ENCODE assay signal across 23 mouse cellular contexts in genomic region chr7:101064697-101065688, GRCm38 (mm10). TPM values are rescaled to one million over a fixed set of nuclear protein-coding genes. Genes with fewer than 3 reads are reported as not detected.
DNase-seq lines count a peak whose midpoint lies in the region; ATAC-seq and TF ChIP-seq lines count a peak whose summit lies in the region.
"Had no signal": no experiment of that assay in that cellular context is flagged by ENCODE, and none has a peak within 500 bp of the region (broad histone marks: within the 10 kb centered on the region; RNA-seq: fewer than 3 reads in every experiment).

No protein-coding gene starts in this region.

- no peak overlapping the region for H3K9ac ChIP-seq in kidney, embryonic 15.5 days
- no peak overlapping the region for H3K9ac ChIP-seq in intestine, embryonic 15.5 days
- H3K9ac ChIP-seq in liver, embryonic 11.5 days (ENCODE audit: low read depth, low read length): no peak overlapping the region
- no peak overlapping the region for H3K9ac ChIP-seq in liver, postnatal 0 days (replicated peaks)
- H3K9ac ChIP-seq: embryonic facial prominence, embryonic 15.5 days; forebrain, embryonic 15.5 days; heart, embryonic 13.5 days; hindbrain, embryonic 12.5 days; midbrain, embryonic 15.5 days; neural tube, embryonic 13.5 days had no signal

- H3K36me3 ChIP-seq in kidney, embryonic 15.5 days: no peaks in the 10 kb centered on the region
- H3K36me3 ChIP-seq in intestine, embryonic 15.5 days: no peaks in the 10 kb centered on the region
- no peaks in the 10 kb centered on the region for H3K36me3 ChIP-seq in liver, embryonic 11.5 days (ENCODE audit: control insufficient read depth, insufficient read depth, low read length)
- no peaks in the 10 kb centered on the region for H3K36me3 ChIP-seq in liver, postnatal 0 days (replicated peaks; ENCODE audit: insufficient read depth, low read length)
- H3K36me3 ChIP-seq in heart, embryonic 10.5 days: no peaks in the 10 kb centered on the region
- H3K36me3 ChIP-seq: embryonic facial prominence, embryonic 15.5 days; forebrain, embryonic 15.5 days; heart, embryonic 13.5 days; hindbrain, embryonic 12.5 days; midbrain, embryonic 15.5 days; neural tube, embryonic 13.5 days had no signal

- H3K27me3 ChIP-seq in kidney, embryonic 15.5 days: no peaks in the 10 kb centered on the region
- no peaks in the 10 kb centered on the region for H3K27me3 ChIP-seq in intestine, embryonic 15.5 days (replicated peaks)
- H3K27me3 ChIP-seq in liver, embryonic 11.5 days (replicated peaks; ENCODE audit: control insufficient read depth, insufficient read depth, low read length): no peaks in the 10 kb centered on the region
- H3K27me3 ChIP-seq in liver, postnatal 0 days (ENCODE audit: insufficient read depth, low read length): no peaks in the 10 kb centered on the region
- peaks cover 7% of the 10 kb centered on the region; the same call in 1 of the 2 replicates for H3K27me3 ChIP-seq in heart, embryonic 10.5 days (ENCODE audit: insufficient read depth, poor library complexity, severe bottlenecking)
- H3K27me3 ChIP-seq: embryonic facial prominence, embryonic 15.5 days; forebrain, embryonic 15.5 days; heart, embryonic 13.5 days; midbrain, embryonic 15.5 days; neural tube, embryonic 13.5 days had no signal

- TF ChIP-seq EP300 in liver, postnatal 0 days (IDR thresholded peaks at IDR 0.05; ENCODE audit: low read depth): peak; percentile 43

- no peak for DNase-seq in kidney, adult 18-20 months
- peak; percentile 37 for DNase-seq in liver, embryonic 11.5 days (ENCODE audit: low spot score)
- peak; percentile 47 for DNase-seq in liver, postnatal 0 days
- no peak for DNase-seq in cerebellum, adult 11-12 months
- no peak for DNase-seq in heart, embryonic 10.5 days (ENCODE audit: low spot score)
- no peak for DNase-seq in spleen, postnatal 4 days (ENCODE audit: low spot score in 2 of 2)
- DNase-seq: adrenal gland, postnatal 10 days; cerebellum, adult 9-11 months; gastrocnemius, postnatal 14 days; heart, adult 11 months; heart, postnatal 14 days; lung, postnatal 4 days; retina, postnatal 1 day had no signal

- ATAC-seq in kidney, embryonic 15.5 days (replicated peaks; ENCODE audit: low FRiP score): no peak
- peak; percentile 73 for ATAC-seq in intestine, embryonic 15.5 days
- ATAC-seq in liver, embryonic 11.5 days (replicated peaks; ENCODE audit: low FRiP score): no peak; the same call in 1 of the 2 replicates
- ATAC-seq in liver, postnatal 0 days: peak; percentile 86
- ATAC-seq: activated CD4-positive, CD25-positive, alpha-beta regulatory T cell, adult 4 months; forebrain, embryonic 15.5 days; midbrain, embryonic 15.5 days had no signal

- 83% methylated on average over 7 of the region's 7 CpGs for WGBS in kidney, embryonic 15.5 days
- WGBS in intestine, embryonic 15.5 days: 62% methylated on average over 7 of the region's 7 CpGs
- WGBS in liver, embryonic 11.5 days: 72% methylated on average over 7 of the region's 7 CpGs
- WGBS in liver, postnatal 0 days (ENCODE audit: insufficient replicate concordance): 50% methylated on average over 7 of the region's 7 CpGs
- WGBS in heart, embryonic 10.5 days: 85% methylated on average over 7 of the region's 7 CpGs

- H3K4me3 ChIP-seq in kidney, embryonic 15.5 days (replicated peaks): no peak overlapping the region
- no peak overlapping the region for H3K4me3 ChIP-seq in intestine, embryonic 15.5 days (replicated peaks)
- no peak overlapping the region for H3K4me3 ChIP-seq in liver, embryonic 11.5 days (ENCODE audit: low read depth, low read length)
- no peak overlapping the region for H3K4me3 ChIP-seq in liver, postnatal 0 days (ENCODE audit: low read depth, low read length)
- H3K4me3 ChIP-seq in heart, embryonic 10.5 days: no peak overlapping the region
- H3K4me3 ChIP-seq: embryonic facial prominence, embryonic 15.5 days; forebrain, embryonic 15.5 days; heart, embryonic 13.5 days; hindbrain, embryonic 12.5 days; midbrain, embryonic 15.5 days; myocyte; neural tube, embryonic 13.5 days had no signal

- H3K4me1 ChIP-seq in kidney, embryonic 15.5 days: peaks cover 9% of the 10 kb centered on the region
- peaks cover 17% of the 10 kb centered on the region for H3K4me1 ChIP-seq in intestine, embryonic 15.5 days (replicated peaks)
- peaks cover 2% of the 10 kb centered on the region for H3K4me1 ChIP-seq in liver, embryonic 11.5 days (replicated peaks; ENCODE audit: control insufficient read depth, insufficient read depth, low read length)
- H3K4me1 ChIP-seq in liver, postnatal 0 days (ENCODE audit: insufficient read depth): peaks cover 41% of the 10 kb centered on the region
- peaks cover 25% of the 10 kb centered on the region for H3K4me1 ChIP-seq in heart, embryonic 10.5 days
- H3K4me1 ChIP-seq: heart, embryonic 13.5 days; hindbrain, embryonic 12.5 days had no signal

- H3K4me2 ChIP-seq in kidney, embryonic 15.5 days: no peak overlapping the region
- no peak overlapping the region; the same call in 1 of the 2 replicates for H3K4me2 ChIP-seq in intestine, embryonic 15.5 days (replicated peaks)
- H3K4me2 ChIP-seq in liver, embryonic 11.5 days: no peak overlapping the region
- no peak overlapping the region for H3K4me2 ChIP-seq in liver, postnatal 0 days (ENCODE audit: low read depth, low read length)
- H3K4me2 ChIP-seq: embryonic facial prominence, embryonic 15.5 days; forebrain, embryonic 15.5 days; heart, embryonic 13.5 days; hindbrain, embryonic 12.5 days; midbrain, embryonic 15.5 days; neural tube, embryonic 13.5 days had no signal

- TF ChIP-seq CTCF in liver, postnatal 0 days (IDR thresholded peaks at IDR 0.05; ENCODE audit: low read depth): no peak

- 0 out of 2 replicates have a peak overlapping the region, but pooled peaks have one; percentile 18 for H3K27ac ChIP-seq in kidney, embryonic 15.5 days
- peak overlapping the region; percentile 82 for H3K27ac ChIP-seq in intestine, embryonic 15.5 days
- peak overlapping the region; percentile 10 for H3K27ac ChIP-seq in liver, embryonic 11.5 days (ENCODE audit: low read depth, low read length)
- peak overlapping the region; percentile 96 for H3K27ac ChIP-seq in liver, postnatal 0 days (ENCODE audit: low read depth)
- H3K27ac ChIP-seq in heart, embryonic 10.5 days: no peak overlapping the region
- H3K27ac ChIP-seq: embryonic facial prominence, embryonic 15.5 days; forebrain, embryonic 15.5 days; heart, embryonic 13.5 days; hindbrain, embryonic 12.5 days; midbrain, embryonic 15.5 days; neural tube, embryonic 13.5 days had no signal

- no peaks in the 10 kb centered on the region for H3K9me3 ChIP-seq in kidney, embryonic 15.5 days (replicated peaks)
- no peaks in the 10 kb centered on the region for H3K9me3 ChIP-seq in intestine, embryonic 15.5 days
- no peaks in the 10 kb centered on the region for H3K9me3 ChIP-seq in liver, embryonic 11.5 days (ENCODE audit: control insufficient read depth, low read length)
- no peaks in the 10 kb centered on the region for H3K9me3 ChIP-seq in liver, postnatal 0 days (ENCODE audit: low read length)
- H3K9me3 ChIP-seq in heart, embryonic 10.5 days: no peaks in the 10 kb centered on the region
- H3K9me3 ChIP-seq: embryonic facial prominence, embryonic 15.5 days; forebrain, embryonic 15.5 days; heart, embryonic 13.5 days; hindbrain, embryonic 12.5 days; midbrain, embryonic 15.5 days; neural tube, embryonic 13.5 days had no signal

RNA-seq across cellular contexts. Expression of gene Fchsd2, which starts 27.7 kb away (rescaled TPM):
- 25.7 and 27.1 TPM in 2 replicates for polyA plus RNA-seq in kidney, embryonic 15.5 days (2015; fragmentation: Nextera tagmentation; extraction: Ambion mirVana)
- 20.3 and 21.0 TPM in 2 replicates for polyA plus RNA-seq in intestine, embryonic 15.5 days (2015; fragmentation: Nextera tagmentation; extraction: Ambion mirVana)
- 14.2 and 14.4 TPM in 2 replicates for polyA plus RNA-seq in liver, embryonic 11.5 days (2014; fragmentation: Nextera tagmentation; extraction: Ambion mirVana)
- 7.4 and 7.8 TPM in 2 replicates for polyA plus RNA-seq in liver, postnatal 0 days (2015; fragmentation: Nextera tagmentation; extraction: Ambion mirVana)
- polyA plus RNA-seq in heart, embryonic 10.5 days (2016; fragmentation: Nextera tagmentation; extraction: Ambion mirVana): 14.2 and 17.3 TPM in 2 replicates

RNA-seq across cellular contexts. Expression of gene P2ry2, which starts 52.3 kb away (rescaled TPM):
- 1.1 and 1.5 TPM in 2 replicates for polyA plus RNA-seq in kidney, embryonic 15.5 days (2015; fragmentation: Nextera tagmentation; extraction: Ambion mirVana)
- 2.7 TPM in 2 replicates for polyA plus RNA-seq in intestine, embryonic 15.5 days (2015; fragmentation: Nextera tagmentation; extraction: Ambion mirVana)
- polyA plus RNA-seq in liver, embryonic 11.5 days (2014; fragmentation: Nextera tagmentation; extraction: Ambion mirVana): 1.6 and 2.2 TPM in 2 replicates
- polyA plus RNA-seq in liver, postnatal 0 days (2015; fragmentation: Nextera tagmentation; extraction: Ambion mirVana): 3.8 and 4.2 TPM in 2 replicates
- 1.0 and 1.1 TPM in 2 replicates for polyA plus RNA-seq in heart, embryonic 10.5 days (2016; fragmentation: Nextera tagmentation; extraction: Ambion mirVana)

Comparison
In these comparisons a context has a peak if more than half of its experiments do, and no peak if none do; other contexts are left out.
1. ATAC-seq: peak in intestine, embryonic 15.5 days (single experiment) and liver, postnatal 0 days (single experiment); none in kidney, embryonic 15.5 days (single experiment) and liver, embryonic 11.5 days (single experiment).
2. DNase-seq: peak in liver, embryonic 11.5 days (single experiment) and liver, postnatal 0 days (single experiment); none in kidney, adult 18-20 months (single experiment), cerebellum, adult 11-12 months (single experiment), heart, embryonic 10.5 days (single experiment) and spleen, postnatal 4 days (0 of 2).